Mouse (Mus musculus) kidney, postnatal 25 days (tissue): ENCODE results near the gene D630003M21Rik.
A peak's percentile ranks its signal among the peaks of the same experiment; 100 is the strongest.

ENCODE experiments used
- DNase-seq, 2 experiments: peaks; one replicate each; pipeline ENCODE4 v3.0.0; 2021; ENCODE audit warnings: mixed read lengths in 2 of 2

D630003M21Rik gene

DNA sequence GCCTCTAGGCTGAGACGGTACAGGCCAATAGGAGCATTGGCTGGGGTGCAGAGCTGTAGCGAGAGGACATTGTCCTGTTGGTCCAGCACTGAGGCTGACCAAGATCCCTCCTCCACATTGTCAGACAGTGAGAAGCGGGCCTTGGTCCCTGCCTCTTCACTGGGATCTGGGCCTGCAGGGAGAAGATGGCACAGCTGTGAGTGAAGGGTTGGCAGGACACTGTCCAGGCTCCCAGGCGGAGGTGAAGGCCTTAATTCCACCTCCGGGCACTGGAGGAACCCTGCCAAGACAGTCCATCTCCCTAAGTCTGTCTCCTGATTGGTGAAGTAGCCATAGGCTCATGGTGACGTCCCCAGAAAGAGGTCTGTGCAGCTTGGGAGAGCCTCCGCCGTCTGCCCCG lies 90.2 kb downstream of the D630003M21Rik start:
- no peak for DNase-seq

DNA sequence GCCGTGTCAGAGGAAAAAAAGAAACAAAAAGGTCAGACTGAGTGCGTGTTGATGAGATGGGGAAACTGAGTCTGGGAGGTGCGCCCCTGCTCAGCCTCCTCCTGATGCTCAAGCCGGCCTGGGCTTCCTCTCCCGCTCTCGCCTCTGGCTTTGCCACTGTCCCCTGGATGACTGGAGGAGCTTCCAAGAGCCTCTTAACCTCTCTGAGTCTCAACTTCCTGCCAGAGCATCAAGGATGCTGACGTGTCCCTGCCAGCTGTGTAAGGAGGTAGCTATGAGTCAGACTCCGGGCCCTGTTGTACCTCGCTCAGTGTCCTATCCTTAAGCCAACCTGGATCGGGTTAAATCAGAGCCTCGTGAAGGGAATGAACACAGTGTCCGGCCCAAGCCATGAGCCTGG lies 91.3 kb downstream of the D630003M21Rik start:
- peak in 1 of 2 experiments; percentile 63 for DNase-seq

DNA sequence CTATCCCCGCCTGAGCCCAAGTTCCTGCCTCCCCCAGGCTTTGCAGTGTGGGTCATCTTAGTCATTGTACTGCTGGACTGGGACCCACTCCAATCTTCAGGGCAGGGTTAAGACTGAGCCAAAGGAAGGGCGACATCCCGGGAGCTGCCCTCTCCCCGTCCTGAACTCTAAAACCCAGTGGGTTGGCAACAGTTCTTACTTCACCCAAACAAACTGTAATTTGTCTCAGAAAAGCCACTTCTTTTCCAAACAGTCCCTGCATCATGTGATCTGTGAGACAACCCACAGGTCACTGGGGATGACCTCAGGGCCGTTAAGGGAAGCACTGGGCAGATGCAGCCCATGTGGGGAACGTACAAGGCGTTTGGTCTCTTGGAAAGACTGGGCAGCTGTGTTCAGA lies 92.8 kb downstream of the D630003M21Rik start:
- DNase-seq = peak; percentile 77 to 86

DNA sequence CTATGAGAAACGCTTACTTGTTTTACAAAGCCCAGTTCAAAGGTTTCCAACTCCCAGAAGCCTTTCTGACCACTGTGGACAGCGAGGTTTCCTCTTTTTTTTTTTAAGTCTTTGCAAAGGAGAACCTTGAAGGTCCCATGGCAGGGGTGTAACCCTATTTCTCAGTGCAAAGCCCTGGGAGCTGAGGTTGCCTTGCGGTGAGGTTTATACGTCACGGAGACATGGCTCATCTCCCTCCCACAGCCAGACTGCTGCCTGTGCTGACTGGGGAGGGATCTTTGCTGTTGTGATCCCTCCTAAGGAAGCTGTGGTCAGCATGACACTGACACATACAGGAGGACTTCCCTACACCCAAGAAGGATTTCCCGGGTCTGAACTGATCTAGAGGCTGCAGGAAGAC lies 96.0 kb downstream of the D630003M21Rik start:
- no peak for DNase-seq
